Comparison of ENCODE assay signal across 8 mouse cellular contexts in genomic region chr19:45031780-45032179, GRCm38 (mm10). TPM values are rescaled to one million over a fixed set of nuclear protein-coding genes. Genes with fewer than 3 reads are reported as not detected.
DNase-seq lines count a peak whose midpoint lies in the region; ATAC-seq lines count a peak whose summit lies in the region.

No protein-coding gene starts in this region.

- peaks cover 22% of the 10 kb centered on the region for H3K36me3 ChIP-seq in limb, embryonic 12.5 days
- peaks cover 14% of the 10 kb centered on the region for H3K36me3 ChIP-seq in midbrain, embryonic 14.5 days (ENCODE audit: control insufficient read depth, insufficient read depth, low read length)
- H3K36me3 ChIP-seq in stomach, embryonic 16.5 days (ENCODE audit: control insufficient read depth, insufficient read depth, low read length), result peaks cover 4% of the 10 kb centered on the region; the same call in 1 of the 2 replicates

- WGBS in limb, embryonic 12.5 days, result 23% methylated on average over 4 of the region's 4 CpGs
- WGBS in midbrain, embryonic 14.5 days, result 18% methylated on average over 4 of the region's 4 CpGs
- WGBS in stomach, embryonic 16.5 days, result 16% methylated on average over 4 of the region's 4 CpGs

- H3K4me1 ChIP-seq in limb, embryonic 12.5 days (replicated peaks), result peaks cover 24% of the 10 kb centered on the region
- 0 out of 2 replicates have a peak, but pooled peaks cover 3% of the 10 kb centered on the region for H3K4me1 ChIP-seq in midbrain, embryonic 14.5 days (ENCODE audit: control insufficient read depth, insufficient read depth, low read length)
- H3K4me1 ChIP-seq in stomach, embryonic 16.5 days (ENCODE audit: control insufficient read depth, insufficient read depth, low read length), result peaks cover 26% of the 10 kb centered on the region

- H3K27ac ChIP-seq in limb, embryonic 12.5 days, result no peak overlapping the region
- H3K27ac ChIP-seq in midbrain, embryonic 14.5 days (replicated peaks; ENCODE audit: low read depth, low read length), result no peak overlapping the region
- H3K27ac ChIP-seq in stomach, embryonic 16.5 days (ENCODE audit: low read length), result peak overlapping the region; percentile 49; the same call in 1 of the 2 replicates

- H3K4me2 ChIP-seq in limb, embryonic 12.5 days, result no peak overlapping the region
- H3K4me2 ChIP-seq in midbrain, embryonic 14.5 days (ENCODE audit: low read length), result no peak overlapping the region
- no peak overlapping the region for H3K4me2 ChIP-seq in stomach, embryonic 16.5 days (ENCODE audit: low read depth, low read length)

- H3K4me3 ChIP-seq in limb, embryonic 12.5 days (replicated peaks), result no peak overlapping the region
- no peak overlapping the region for H3K4me3 ChIP-seq in midbrain, embryonic 14.5 days (replicated peaks; ENCODE audit: low read depth, low read length)
- no peak overlapping the region for H3K4me3 ChIP-seq in stomach, embryonic 16.5 days (replicated peaks; ENCODE audit: low read length)

- no peaks in the 10 kb centered on the region for H3K9me3 ChIP-seq in limb, embryonic 12.5 days
- no peaks in the 10 kb centered on the region for H3K9me3 ChIP-seq in midbrain, embryonic 14.5 days (ENCODE audit: control insufficient read depth, low read length)
- H3K9me3 ChIP-seq in stomach, embryonic 16.5 days (replicated peaks; ENCODE audit: control insufficient read depth, low read length), result no peaks in the 10 kb centered on the region

- ATAC-seq in inflammation-experienced regulatory T-cells, adult 6 months, result peak; percentile 65
- peak; percentile 18; the same call in 1 of the 2 replicates for ATAC-seq in limb, embryonic 12.5 days (ENCODE audit: insufficient number of reproducible peaks, insufficient read depth, low FRiP score, low TSS enrichment, low read depth)
- no peak for ATAC-seq in midbrain, embryonic 14.5 days (ENCODE audit: low FRiP score, low TSS enrichment)
- peak; percentile 71 for ATAC-seq in stomach, embryonic 16.5 days (ENCODE audit: insufficient read depth, low FRiP score)

- DNase-seq in 3134 (ENCODE audit: extremely low read depth, insufficient read length, low spot score) (peak; percentile 63), MEL-GATA-1-ER (ENCODE audit: extremely low read depth, low read depth) (peak; percentile 80)
- DNase-seq in cerebellum, postnatal 25 days, result peak; percentile 87 to 90
- DNase-seq in frontal cortex, postnatal 36 days (ENCODE audit: low spot score in 2 of 2), result peak; percentile 64 to 81
- DNase-seq in midbrain, embryonic 14.5 days, result peak; percentile 87

- H3K27me3 ChIP-seq in limb, embryonic 12.5 days, result peaks cover 4% of the 10 kb centered on the region
- no peaks in the 10 kb centered on the region for H3K27me3 ChIP-seq in midbrain, embryonic 14.5 days (ENCODE audit: control insufficient read depth, insufficient read depth, low read length)
- H3K27me3 ChIP-seq in stomach, embryonic 16.5 days (ENCODE audit: control insufficient read depth, insufficient read depth, low read length), result no peaks in the 10 kb centered on the region

- no peak overlapping the region for H3K9ac ChIP-seq in limb, embryonic 12.5 days (replicated peaks)
- no peak overlapping the region for H3K9ac ChIP-seq in midbrain, embryonic 14.5 days (replicated peaks; ENCODE audit: low read length)
- no peak overlapping the region for H3K9ac ChIP-seq in stomach, embryonic 16.5 days (ENCODE audit: low read length)

RNA-seq across cellular contexts. Expression of gene Pdzd7, which starts 13.7 kb away (rescaled TPM):
- polyA plus RNA-seq in inflammation-experienced regulatory T-cells, adult 6 months (2017; shearing (Covaris generic)), result not detected
- polyA plus RNA-seq in limb, embryonic 12.5 days (2016; fragmentation: Nextera tagmentation; extraction: Ambion mirVana), result 0.20 and 0.56 TPM in 2 replicates
- polyA plus RNA-seq in midbrain, embryonic 14.5 days (2014; fragmentation: Nextera tagmentation; extraction: Ambion mirVana), result 2.4 and 2.8 TPM in 2 replicates
- 0.21 and 0.48 TPM in 2 replicates for polyA plus RNA-seq in stomach, embryonic 16.5 days (2015; fragmentation: Nextera tagmentation; extraction: Ambion mirVana)

RNA-seq across cellular contexts. Expression of gene Sfxn3, which starts 15.5 kb away (rescaled TPM):
- 10 to 100 TPM; 61.5 to 97.7 (median 97.5) TPM for polyA plus RNA-seq in inflammation-experienced regulatory T-cells, adult 6 months (2017; shearing (Covaris generic))
- polyA plus RNA-seq in limb, embryonic 12.5 days (2016; fragmentation: Nextera tagmentation; extraction: Ambion mirVana), result 18.3 and 19.2 TPM in 2 replicates
- polyA plus RNA-seq in midbrain, embryonic 14.5 days (2014; fragmentation: Nextera tagmentation; extraction: Ambion mirVana), result 71.1 and 72.7 TPM in 2 replicates
- polyA plus RNA-seq in stomach, embryonic 16.5 days (2015; fragmentation: Nextera tagmentation; extraction: Ambion mirVana), result 28.3 and 29.8 TPM in 2 replicates

RNA-seq across cellular contexts. Expression of gene Lzts2, which starts 17.6 kb away (rescaled TPM):
- polyA plus RNA-seq in inflammation-experienced regulatory T-cells, adult 6 months (2017; shearing (Covaris generic)), result 1 to 10 TPM in 1 of 3 experiments, under 1 TPM in 1, not detected in 1; 0.99 to 1.1 TPM
- polyA plus RNA-seq in limb, embryonic 12.5 days (2016; fragmentation: Nextera tagmentation; extraction: Ambion mirVana), result 105 TPM in 2 replicates
- polyA plus RNA-seq in midbrain, embryonic 14.5 days (2014; fragmentation: Nextera tagmentation; extraction: Ambion mirVana), result 16.1 and 21.5 TPM in 2 replicates
- polyA plus RNA-seq in stomach, embryonic 16.5 days (2015; fragmentation: Nextera tagmentation; extraction: Ambion mirVana), result 27.7 and 36.0 TPM in 2 replicates

RNA-seq across cellular contexts. Expression of gene Mrpl43, which starts 25.5 kb away (rescaled TPM):
- polyA plus RNA-seq in inflammation-experienced regulatory T-cells, adult 6 months (2017; shearing (Covaris generic)), result 10 to 100 TPM; 51.6 to 65.3 (median 55.9) TPM
- polyA plus RNA-seq in limb, embryonic 12.5 days (2016; fragmentation: Nextera tagmentation; extraction: Ambion mirVana), result 77.5 and 78.5 TPM in 2 replicates
- 77.8 and 92.4 TPM in 2 replicates for polyA plus RNA-seq in midbrain, embryonic 14.5 days (2014; fragmentation: Nextera tagmentation; extraction: Ambion mirVana)
- 62.2 and 64.9 TPM in 2 replicates for polyA plus RNA-seq in stomach, embryonic 16.5 days (2015; fragmentation: Nextera tagmentation; extraction: Ambion mirVana)

RNA-seq across cellular contexts. Expression of gene Twnk, which starts 26.3 kb away (rescaled TPM):
- polyA plus RNA-seq in inflammation-experienced regulatory T-cells, adult 6 months (2017; shearing (Covaris generic)), result 10 to 100 TPM in 1 of 3 experiments, 1 to 10 TPM in 2; 4.7 to 10.7 (median 9.8) TPM
- polyA plus RNA-seq in limb, embryonic 12.5 days (2016; fragmentation: Nextera tagmentation; extraction: Ambion mirVana), result 27.8 and 27.9 TPM in 2 replicates
- polyA plus RNA-seq in midbrain, embryonic 14.5 days (2014; fragmentation: Nextera tagmentation; extraction: Ambion mirVana), result 9.7 and 10.3 TPM in 2 replicates
- 17.1 and 17.2 TPM in 2 replicates for polyA plus RNA-seq in stomach, embryonic 16.5 days (2015; fragmentation: Nextera tagmentation; extraction: Ambion mirVana)
